Mouse (Mus musculus): ENCODE measurements at regions not wholly inside any gene's neighbourhood (a gene's known extent, or its start where the extent isn't known, plus 50 kb on each side); places are given as distances from the start of the nearest gene placed in this dataset.

DNA sequence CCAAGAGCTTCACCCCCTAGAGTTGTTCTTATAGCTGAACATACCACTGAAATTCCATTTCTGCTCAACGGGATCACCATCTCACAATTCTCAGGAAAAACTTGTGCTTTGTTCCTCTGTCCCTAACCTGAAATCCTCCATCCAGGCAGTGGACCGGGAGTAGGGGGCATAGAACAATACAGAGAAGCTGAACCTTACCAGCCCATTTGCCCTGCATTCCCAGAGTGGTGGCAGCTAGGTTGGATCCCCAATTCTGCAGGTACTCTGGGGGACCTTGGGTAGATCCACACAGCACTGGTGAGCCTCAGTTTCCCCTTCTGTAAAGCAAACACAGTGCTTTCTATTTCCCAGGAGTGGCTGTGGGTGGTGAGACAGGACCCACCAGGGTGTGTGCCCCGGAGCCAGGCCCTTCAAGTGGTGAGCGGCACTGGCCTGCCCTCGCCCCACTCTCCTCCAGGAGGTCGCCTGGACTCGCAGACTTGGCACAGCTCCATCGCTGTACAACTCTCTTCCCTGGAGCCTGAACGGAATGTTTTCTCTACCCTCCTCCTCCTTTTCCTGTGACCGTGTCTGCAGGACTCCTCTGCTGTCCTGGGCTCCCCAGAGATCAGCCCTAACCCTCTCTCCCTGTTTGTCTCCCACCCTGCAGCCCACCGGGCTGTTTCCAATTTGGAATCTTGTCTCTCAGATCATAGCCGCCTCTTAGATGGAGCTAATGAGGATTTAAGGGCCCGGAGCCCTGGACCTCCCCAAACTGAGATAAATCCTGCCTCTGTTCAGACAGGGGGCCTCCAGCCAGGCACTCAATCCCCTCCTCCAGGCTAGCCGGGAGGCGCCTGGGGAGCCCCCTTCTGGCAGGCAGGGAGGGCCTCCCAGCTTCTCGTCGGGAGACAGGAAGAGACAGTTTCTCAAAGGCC lies 52.3 kb upstream of the Cux1 start:
- DNase-seq = no peak

DNA sequence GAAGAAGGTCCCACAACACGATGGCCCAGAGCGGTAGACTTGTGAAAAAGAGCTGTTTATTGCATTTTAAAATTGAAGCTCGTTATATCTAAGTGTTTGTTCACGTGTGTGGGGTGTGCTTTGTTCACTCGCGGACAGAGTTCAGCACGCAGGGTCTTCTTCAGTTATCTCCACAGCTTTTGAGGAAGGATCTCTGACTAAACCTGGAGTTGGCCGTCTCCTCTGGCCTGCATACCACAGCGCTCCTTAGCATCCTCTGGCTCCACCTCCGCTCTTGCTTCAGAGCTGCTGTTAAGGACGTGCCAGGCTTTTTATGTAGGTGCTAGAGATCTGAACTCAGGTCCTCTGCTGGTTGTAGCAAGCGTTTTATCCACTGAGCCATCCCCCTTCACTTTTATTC lies 52.9 kb upstream of the Cux1 start:
- DNase-seq = no peak

DNA sequence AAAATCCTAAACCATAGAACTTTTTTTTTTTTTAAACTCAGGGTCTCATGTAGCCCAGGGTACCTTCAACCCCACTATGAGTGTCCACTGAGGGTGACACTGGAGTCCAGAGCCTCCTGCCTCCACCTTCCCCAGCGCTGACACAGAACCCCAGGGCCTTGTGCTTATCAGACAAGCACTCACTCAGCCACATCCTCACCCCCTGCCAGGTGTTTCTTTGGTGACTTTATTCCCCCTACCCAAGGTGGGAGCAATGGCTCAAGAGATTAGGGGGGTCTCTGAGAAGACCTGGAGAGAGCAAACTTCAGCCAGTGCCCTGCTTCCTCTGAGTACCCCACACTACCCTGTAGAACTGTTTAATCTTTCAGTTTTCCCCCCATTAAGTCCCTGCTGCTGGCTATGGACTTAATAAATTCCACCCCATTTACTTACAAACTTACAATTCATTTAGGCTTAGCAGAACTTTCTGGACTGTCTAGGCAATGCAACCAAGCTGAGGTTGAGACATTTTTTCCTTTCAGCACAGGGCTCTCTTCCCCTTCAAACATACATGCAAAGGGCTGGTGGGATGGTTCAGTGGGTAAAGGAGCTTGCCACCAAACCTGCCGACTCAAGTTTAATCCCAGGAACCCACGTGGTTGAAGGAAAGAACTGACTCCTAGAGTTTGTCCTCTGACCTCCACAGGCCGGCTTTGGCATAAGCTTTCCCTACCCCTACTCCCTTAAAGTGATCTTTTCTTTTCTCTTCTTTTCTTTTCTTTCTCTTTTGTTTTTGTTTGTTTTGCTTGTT lies 54.2 kb upstream of the Cux1 start:
- DNase-seq = no peak

DNA sequence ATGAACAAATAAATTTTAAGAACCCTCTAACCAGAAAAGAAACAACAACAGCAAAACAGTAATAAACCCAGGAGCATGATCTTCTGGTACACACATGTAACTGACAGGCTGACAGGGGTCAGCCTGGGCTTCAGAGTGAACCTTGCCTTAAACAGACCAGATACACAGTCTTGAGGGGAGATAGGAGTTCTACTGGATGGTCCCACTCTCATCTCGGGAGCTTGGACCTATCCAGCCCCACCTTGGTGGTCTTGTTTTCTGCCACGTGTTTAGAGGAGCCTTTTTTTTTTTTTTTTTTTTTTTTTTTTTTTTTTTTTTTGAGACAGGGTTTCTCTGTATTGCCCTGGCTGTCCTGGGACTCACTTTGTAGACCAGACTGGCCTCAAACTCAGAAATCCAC lies 54.9 kb upstream of the Cux1 start:
- DNase-seq = no peak

DNA sequence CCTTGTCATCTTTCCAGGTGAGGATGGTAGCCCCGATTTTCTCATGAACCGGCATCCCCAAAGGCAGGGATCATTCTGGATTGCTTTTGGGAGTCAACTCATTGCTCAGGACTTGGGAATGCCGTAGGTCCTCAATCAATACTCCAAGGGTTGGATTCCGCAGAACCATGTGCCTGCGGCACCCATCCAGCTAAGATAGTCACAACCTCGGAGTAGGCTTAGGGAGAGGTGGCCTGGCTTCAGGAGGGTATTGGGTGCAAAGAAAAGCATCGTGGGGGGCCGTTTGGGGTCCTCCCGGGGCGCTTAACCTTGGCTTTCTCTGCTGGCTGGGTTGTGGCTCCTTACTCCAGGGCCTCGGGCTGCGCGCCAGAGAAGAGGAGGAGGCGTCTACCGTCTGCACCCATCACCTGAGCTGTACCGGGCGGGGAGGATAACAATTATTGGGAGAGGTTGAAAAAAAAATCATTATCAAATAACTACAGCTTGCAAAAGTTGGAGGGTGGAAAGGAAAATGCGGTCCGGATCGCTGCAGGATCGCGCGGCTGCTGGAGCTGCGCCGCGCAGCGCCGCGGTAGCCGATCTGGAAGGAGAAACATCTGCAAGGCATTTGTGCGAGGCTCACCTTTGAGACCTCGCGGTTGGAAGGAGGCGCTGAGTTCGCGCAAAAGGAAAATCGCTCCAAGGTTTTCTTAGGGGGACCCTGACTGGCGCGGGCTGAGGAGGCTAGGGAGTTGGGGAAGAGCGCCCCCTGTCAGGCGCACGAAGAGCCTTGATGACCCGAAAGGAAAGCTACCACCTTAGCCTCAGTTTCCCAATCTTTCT lies 55.6 kb upstream of the Cux1 start:
- peak; percentile 62 for DNase-seq

DNA sequence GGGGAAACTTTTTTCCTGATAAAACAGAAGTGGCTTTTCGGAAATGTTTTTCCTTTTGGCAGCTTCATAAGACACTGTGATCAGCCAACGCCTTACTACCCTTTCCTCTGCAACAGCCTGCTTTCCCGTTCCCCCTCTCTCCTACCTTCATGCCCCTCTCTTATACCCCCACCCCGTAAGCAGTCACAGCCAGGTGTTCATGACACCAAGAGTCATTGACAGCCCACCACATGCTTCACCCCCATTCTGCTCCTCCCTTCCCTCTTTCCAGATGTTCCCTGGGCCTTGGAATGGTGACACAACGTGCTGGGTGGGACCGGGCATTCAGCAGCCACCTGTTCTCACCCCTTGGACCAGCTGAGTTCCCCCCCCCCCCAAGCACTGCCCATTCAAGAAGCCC lies 56.5 kb upstream of the Cux1 start:
- no peak for DNase-seq

DNA sequence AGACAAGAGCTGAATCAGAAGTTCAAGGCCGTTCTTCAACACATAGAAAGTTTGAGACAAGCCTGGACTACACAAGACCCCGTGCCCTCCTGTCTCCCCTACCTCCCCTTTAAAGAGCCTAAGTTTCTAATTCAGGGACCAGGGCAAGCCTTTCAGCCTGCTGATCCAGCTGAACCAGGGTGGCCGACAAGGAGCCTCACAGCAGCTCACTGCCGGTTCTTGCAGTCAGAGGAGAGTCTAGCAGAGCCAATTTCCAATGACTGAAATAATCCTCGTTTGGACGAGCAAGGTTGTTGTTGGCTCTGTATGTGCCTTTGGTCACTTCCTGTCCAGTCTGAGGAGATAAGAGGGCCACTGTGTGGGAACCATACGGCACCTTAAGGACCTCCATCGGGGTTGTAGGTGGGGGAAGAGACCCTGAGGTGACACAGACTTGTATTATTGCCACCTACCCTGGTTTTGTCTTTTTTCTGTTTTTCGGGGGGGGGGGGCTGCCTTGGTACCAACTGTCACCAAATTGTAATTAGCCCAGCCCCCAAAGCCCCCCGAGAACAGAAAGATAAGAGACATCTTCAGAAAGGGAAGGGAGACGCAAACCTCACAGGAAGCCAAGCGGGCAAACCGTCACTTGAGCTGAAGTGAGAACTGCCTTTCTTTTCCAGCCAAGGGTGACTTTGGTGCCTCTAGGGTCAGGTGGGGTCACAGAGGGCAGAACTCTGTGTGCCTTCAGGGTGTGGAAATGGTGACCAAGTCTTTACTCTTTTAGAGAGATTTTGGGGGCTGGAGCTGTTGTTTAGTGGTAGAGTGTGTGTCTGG lies 58.1 kb upstream of the Cux1 start:
- no peak for DNase-seq

DNA sequence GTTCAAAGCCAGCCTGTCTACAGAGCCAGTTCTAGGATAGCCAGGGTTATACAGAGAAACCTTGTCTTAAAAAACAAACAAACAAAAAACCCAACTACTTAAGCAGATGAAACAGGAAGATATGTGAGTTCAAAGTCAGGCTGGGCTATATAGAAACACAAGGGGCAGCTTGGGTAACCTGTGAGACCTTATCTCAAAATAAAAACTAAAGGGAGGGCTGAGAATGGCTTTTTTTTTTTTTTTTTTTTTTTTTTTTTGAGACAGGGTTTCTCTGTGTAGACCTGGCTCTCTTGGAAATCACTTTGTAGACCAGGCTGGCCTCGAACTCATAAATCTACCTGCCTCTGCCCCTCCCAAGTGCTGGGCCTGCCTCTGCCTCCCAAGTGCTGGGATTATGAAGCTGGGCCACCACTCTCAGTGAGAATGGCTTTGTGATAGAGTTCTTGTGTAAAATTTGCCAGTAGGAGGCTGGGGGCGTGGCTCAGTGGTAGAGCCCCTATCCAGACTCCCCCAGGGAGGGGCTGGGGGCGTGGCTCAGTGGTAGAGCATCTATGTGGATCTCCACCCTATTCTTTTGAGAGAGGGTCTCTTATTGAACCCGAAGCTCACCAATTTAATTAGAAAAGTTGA lies 59.0 kb upstream of the Cux1 start:
- DNase-seq = no peak

DNA sequence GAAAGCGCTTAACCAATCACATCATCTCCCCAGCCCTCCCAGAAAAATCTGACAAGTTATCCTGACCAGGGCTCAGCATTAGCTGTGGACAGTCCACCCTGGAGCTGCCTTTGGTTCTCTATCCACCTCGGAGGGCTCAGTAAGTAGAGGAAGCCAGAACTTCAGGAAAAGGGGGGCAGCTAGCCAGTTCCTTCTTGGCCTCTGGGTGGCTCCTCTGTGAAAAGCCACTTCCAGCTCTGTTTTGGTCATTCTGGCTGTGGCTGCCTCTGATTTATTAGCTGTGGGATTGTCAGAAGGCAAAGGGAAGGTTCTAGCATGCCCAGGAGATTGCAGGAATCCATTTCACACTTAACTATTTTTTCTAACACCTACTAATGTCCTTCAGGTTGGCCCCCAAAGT lies 59.6 kb upstream of the Cux1 start:
- no peak for DNase-seq

DNA sequence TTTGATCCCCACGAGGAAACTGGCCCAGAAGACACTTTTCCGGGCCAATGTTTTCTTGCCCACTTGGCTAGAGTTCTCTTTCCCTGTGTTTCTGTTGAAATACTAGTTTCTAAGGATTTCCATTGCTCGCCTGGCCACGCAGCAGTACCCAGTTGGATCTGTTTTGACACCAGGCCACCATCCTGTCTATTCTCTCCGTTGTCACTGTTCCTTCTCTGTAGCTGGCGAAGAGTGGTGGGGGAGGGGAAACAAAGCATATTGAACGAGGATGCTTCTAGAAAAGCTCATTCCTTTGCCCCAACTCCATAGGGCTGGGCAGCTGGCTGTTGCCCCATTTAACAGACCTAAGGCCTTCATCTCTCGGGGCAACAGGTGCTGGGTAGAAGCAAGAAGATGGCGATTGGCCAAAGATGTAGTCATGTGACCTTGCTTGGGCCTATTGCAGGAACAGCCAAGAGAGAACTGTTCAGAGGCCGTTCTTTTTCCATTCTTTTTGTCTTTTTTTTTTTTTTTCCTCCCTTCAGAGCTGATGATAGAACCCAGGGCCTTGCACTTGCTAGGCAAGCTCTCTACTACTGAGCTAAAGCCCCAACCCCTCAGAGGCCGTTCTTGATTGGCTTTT lies 60.5 kb upstream of the Cux1 start:
- peak; percentile 6 for DNase-seq

DNA sequence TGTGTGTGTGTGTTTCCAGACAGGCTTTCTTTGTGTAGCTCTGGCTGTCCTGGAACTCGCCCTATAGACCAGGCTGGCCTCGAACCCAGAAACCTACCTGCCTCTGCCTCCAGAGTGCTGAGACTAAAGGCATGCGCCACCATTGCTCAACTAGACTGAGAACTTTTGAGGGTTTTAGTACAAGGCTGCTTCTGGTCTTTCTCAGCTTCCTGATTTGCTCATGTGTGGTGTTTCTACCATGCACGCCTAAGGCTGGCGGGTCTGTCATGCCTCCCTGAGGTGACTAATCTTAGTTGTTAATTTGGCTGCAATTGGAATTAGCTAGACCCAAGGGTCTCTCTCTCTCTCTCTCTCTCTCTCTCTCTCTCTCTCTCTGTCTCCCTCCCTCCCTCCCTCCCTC lies 61.2 kb upstream of the Cux1 start:
- DNase-seq = no peak

DNA sequence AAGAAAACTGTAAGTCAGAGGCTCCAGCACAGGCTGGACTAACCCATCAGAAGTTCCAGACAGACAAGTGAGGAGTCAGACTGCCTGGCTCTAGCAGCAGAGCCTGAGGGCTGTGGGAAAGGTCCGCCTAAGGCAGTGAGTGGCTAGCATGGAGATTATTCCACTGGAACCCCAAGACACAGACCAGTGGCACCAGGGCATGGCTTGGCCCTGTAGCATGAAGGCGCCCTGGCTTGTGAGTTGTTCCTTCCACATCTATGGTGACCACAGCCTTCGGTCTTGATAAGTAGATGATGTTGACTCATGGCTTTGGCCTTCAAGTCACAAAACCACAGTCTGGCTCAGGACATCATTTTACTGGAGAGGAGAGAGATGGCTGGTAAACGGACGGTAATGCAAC lies 60.7 kb upstream of the Myl10 start:
- no peak for DNase-seq

DNA sequence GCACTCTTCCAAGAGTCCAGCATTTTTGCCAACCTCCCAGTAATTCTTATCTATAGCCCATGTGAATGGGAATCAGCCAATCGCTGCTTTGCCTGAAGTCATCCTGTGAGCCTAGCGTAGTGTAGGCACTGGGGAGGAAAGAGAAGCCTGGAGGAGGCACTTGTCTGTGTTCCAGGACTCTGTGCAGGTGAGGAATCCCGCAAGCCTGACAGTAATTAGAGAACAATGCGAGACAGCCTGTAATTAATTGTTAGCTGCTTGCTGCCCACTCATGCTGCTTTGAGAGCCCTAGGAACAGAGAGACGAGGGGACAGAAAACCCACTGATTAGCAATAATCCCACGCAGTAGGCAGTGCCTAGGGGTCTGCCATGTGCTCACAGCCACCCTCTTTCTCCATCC lies 59.0 kb upstream of the Myl10 start:
- DNase-seq = no peak

DNA sequence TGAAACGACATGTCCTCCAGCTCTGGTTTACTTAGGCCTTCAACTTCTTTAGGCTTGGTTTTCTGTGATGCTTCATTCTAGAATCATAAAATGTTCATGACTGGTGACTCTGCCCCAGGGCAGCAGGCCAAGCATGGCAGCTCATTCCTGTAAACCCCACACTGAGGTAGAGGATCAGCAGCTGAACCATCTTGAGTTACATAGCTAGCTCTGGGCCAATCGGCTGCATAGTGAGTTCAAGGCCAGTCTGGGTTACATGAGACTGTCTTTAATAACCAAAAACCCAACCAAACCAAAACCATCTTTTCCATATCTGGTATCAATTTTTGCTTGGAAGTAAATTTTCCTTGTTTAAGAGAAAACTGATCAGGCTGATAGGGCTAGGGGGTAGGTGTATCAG lies 57.8 kb upstream of the Myl10 start:
- no peak for DNase-seq

DNA sequence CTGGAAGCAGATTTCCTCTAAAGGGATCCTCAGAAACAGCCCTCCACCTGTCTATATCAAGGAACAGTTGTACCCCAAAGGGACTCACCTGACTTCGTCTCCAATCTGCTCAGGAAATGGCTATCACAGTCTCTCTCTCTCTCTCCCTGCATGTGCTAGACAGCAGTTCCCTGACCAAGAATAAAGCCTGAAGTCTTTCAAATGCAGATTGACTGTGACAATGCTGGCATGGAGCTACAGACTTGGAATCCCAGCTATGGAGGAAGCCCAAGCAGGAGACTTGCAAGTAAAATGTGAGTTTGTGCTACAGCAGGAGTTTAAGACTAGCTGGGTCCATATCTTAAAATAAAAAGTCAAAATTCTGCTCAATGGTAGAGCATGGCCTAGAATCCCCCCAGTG lies 56.5 kb upstream of the Myl10 start:
- DNase-seq = no peak

DNA sequence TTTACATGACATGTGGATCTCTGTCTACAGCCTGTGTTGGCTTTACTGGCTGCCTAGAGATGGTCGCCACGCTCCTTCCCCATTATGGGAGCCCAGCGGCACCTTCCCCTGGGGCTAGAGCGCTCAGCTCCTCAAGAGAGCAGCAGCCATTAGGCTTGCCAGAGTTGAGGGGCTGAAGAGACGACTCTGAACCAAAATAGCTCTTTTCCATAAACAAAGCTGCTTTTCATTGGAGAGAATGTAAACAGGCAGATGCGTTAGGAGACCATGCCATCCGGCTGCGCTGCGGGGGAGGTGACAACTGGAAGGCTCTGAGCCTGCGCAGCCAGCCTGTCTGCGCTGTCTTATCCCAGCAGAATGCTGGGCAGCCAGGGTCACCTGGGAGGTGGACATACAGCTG lies 55.1 kb upstream of the Myl10 start:
- no peak for DNase-seq

DNA sequence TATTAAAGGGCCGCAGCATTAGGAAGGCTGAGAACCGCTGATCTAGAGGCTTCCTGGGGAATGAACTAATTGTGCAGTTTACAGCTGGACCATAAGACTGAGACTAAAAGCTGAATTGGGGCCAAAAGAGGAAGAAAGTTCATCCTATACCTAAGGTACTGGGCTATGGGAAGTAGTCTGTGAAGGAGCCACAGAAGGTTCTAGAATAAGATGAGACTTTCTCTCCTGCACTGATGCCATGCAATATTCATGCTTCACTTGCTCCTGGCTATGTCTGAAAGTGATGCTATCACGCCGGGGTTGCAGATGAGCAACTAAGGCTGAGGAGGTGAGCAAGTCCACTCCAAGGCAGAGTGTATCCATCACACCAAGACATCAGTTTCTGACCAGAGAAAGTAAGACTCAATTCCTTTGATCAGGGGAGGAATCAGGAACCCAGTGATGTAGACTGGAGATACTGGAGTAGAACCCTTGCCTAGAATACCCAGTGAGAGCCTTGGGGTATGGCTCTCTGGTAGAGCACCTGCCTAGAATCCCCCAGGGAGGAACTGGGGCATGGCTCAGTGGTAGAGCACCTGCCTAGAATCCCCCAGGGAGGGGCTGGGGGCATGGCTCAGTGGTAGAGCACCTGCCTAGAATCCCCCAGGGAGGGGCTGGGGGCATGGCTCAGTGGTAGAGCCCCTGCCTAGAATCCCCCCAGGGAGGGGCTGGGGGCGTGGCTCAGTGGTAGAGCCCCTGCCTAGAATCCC lies 51.9 kb upstream of the Myl10 start:
- no peak for DNase-seq

DNA sequence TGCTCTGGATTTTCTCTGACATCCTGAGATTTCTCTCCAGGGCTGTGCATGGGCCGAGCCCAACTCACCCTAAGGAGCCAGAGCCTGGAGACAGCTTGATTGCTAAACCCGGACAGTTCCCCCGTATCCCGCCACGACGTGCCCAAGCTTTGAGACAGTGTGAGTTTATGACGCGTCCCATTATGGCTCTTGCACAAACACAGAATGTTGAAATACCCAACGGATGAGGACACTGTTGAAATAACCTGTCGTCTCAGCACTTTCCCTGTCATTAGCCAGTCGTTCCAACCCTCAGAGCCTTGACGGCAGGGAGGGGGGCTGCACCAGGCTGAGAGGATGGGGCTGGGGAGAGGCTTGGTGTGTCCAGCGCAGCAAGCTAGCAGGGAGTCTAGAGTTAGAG lies 50.7 kb upstream of the Myl10 start:
- no peak for DNase-seq

Data from cerebellum, adult 8-10 months (tissue).